ENCODE assay signal across 8 mouse cellular contexts in the genomic region with DNA sequence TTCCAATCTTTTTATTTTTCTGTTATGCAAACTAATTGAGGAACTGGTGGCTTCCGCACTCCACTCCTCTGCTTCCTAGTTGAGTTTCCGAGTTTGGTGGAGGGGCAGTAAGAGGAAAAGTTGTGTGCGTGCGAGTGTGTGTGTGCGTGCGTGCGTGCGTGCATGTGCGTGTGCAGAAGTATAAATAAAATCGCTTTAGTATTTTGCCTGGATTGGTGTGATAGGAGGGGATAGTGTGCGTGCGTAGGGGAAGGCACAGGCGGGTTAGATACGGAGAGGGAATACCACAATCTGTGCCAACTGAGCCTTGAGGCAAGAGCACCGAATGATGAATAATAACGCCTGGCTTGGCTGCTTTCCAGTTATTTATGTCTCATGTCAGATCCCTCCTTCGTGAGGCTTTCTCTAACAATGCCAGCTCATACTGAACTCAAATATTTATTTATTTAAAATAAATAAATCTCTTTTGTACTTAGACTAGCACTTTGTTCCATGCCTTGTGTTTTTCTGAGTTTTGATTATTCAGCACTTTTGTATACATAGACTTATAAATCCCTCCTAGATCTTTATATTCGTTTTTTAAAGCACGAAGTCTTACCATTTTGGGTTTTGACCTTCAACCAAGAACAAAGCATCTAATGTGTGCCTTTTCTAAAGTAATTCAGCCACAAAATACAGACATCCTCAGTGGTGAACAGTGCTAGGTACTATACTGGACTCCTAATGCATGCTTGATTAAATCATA. TPM values are rescaled to one million over a fixed set of nuclear protein-coding genes. Genes with fewer than 3 reads are reported as not detected.
DNase-seq lines count a peak whose midpoint lies in the region; ATAC-seq and TF ChIP-seq lines count a peak whose summit lies in the region.

No protein-coding gene starts in this region.

- H3K36me3 ChIP-seq in E14TG2a.4 (ENCODE audit: insufficient read depth, low read length): peaks cover 37% of the 10 kb centered on the region
- H3K36me3 ChIP-seq in midbrain, embryonic 11.5 days (ENCODE audit: control insufficient read depth, insufficient read depth, low read length): no peaks in the 10 kb centered on the region

- peak overlapping the region; percentile 100 for H3K4me3 ChIP-seq in E14TG2a.4 (replicated peaks; ENCODE audit: low read length)
- H3K4me3 ChIP-seq in midbrain, embryonic 11.5 days (ENCODE audit: low read depth, low read length): peak overlapping the region; percentile 86

- TF ChIP-seq CTCF in E14TG2a.4 (conservative IDR thresholded peaks at IDR 0.05; ENCODE audit: low read length): no peak

- peak; percentile 26 to 36 for DNase-seq in kidney, adult 8-10 months
- DNase-seq in kidney, adult 11 months: no peak
- peak; percentile 24 for DNase-seq in c-Kit-positive CD71-positive TER-119-positive erythroid progenitor cells, embryonic 14.5 days (ENCODE audit: low spot score)
- peak; percentile 18 to 29 for DNase-seq in frontal cortex, postnatal 10 days (ENCODE audit: low spot score in 2 of 2)
- peak; percentile 22 for DNase-seq in large intestine, adult 2 months (ENCODE audit: low read depth, low spot score)
- no peak for DNase-seq in midbrain, embryonic 11.5 days (ENCODE audit: low spot score, missing footprints)
- DNase-seq in urinary bladder, postnatal 36 days (ENCODE audit: low spot score in 2 of 2): peak; percentile 52 to 64

- no peaks in the 10 kb centered on the region for H3K9me3 ChIP-seq in E14TG2a.4 (ENCODE audit: low read length)
- no peaks in the 10 kb centered on the region for H3K9me3 ChIP-seq in midbrain, embryonic 11.5 days (ENCODE audit: control insufficient read depth, low read length)

- peaks cover 4% of the 10 kb centered on the region; the same call in 1 of the 2 replicates for H3K27me3 ChIP-seq in E14TG2a.4 (ENCODE audit: insufficient read depth, low read length)
- H3K27me3 ChIP-seq in midbrain, embryonic 11.5 days (ENCODE audit: control insufficient read depth, insufficient read depth, low read length): no peaks in the 10 kb centered on the region

- no peak overlapping the region for H3K27ac ChIP-seq in midbrain, embryonic 11.5 days (ENCODE audit: low read depth, low read length)

- peak overlapping the region; percentile 68 for H3K4me2 ChIP-seq in midbrain, embryonic 11.5 days

- 1% methylated on average over 19 of the region's 19 CpGs for WGBS in large intestine, adult 2 months
- WGBS in midbrain, embryonic 11.5 days: 3% methylated on average over 19 of the region's 19 CpGs

- H3K9ac ChIP-seq in midbrain, embryonic 11.5 days (ENCODE audit: low read length): peak overlapping the region; percentile 88

- H3K4me1 ChIP-seq in E14TG2a.4 (replicated peaks; ENCODE audit: low read depth, low read length): peaks cover 48% of the 10 kb centered on the region
- H3K4me1 ChIP-seq in midbrain, embryonic 11.5 days (ENCODE audit: control insufficient read depth, insufficient read depth, low read length): peaks cover 8% of the 10 kb centered on the region

- no peak for ATAC-seq in midbrain, embryonic 11.5 days (ENCODE audit: low FRiP score)

RNA-seq across cellular contexts. Expression of gene Tiparp, which starts 1.4 kb away (rescaled TPM):
- polyA plus RNA-seq in large intestine, adult 2 months (2012; rRNA removed): 2.8 and 5.3 TPM in 2 replicates
- 38.8 and 41.6 TPM in 2 replicates for polyA plus RNA-seq in midbrain, embryonic 11.5 days (2014; fragmentation: Nextera tagmentation; extraction: Ambion mirVana)

Comparison
In these comparisons a context has a peak if more than half of its experiments do, and no peak if none do; other contexts are left out.
1. DNase-seq: peak in kidney, adult 8-10 months (2 of 2), c-Kit-positive CD71-positive TER-119-positive erythroid progenitor cells, embryonic 14.5 days (single experiment), frontal cortex, postnatal 10 days (2 of 2), large intestine, adult 2 months (single experiment) and urinary bladder, postnatal 36 days (2 of 2); none in kidney, adult 11 months (single experiment) and midbrain, embryonic 11.5 days (single experiment).